Mouse (Mus musculus) ES-E14 (cell line): ENCODE results near the gene Ccdc157. TPM values are rescaled to one million over a fixed set of nuclear protein-coding genes. Genes with fewer than 3 reads are reported as not detected.

Experiments
- DNase-seq: peaks from one replicate; pipeline ENCODE4 v3.0.0-alpha.2; 2013; ENCODE audit warnings: low read depth, low spot score
- H3K27ac ChIP-seq: 2 replicates; pipeline ENCODE4 v1.5.1; 2012; ENCODE audit warnings: low read depth, mild to moderate bottlenecking, low read length, moderate library complexity, mixed read lengths; ENCODE audit not compliant: poor library complexity, insufficient read depth, severe bottlenecking
- H3K36me3 ChIP-seq: 2 replicates; pipeline ENCODE4 v1.6.1; 2012; ENCODE audit warnings: mild to moderate bottlenecking, low read length, moderate library complexity, mixed read lengths; ENCODE audit not compliant: control insufficient read depth, poor library complexity, insufficient read depth, severe bottlenecking
- H3K4me1 ChIP-seq, 2 experiments: fragments of 150-350 bp in 1 of 2; sonication (generic) in 1 of 2; 2 replicates each; pipeline ENCODE4 v1.6.1; 2012; ENCODE audit warnings: low read length in 2 of 2, mild to moderate bottlenecking in 1 of 2, mixed read lengths in 1 of 2; ENCODE audit not compliant: control insufficient read depth in 2 of 2, insufficient read depth in 2 of 2, poor library complexity in 1 of 2
- H3K4me3 ChIP-seq, 2 experiments: fragments of 150-350 bp in 1 of 2; sonication (generic) in 1 of 2; 2 replicates each; pipeline ENCODE4 v1.5.1; 2012; ENCODE audit warnings: low read length in 2 of 2, low read depth in 1 of 2, mild to moderate bottlenecking in 1 of 2, mixed read lengths in 1 of 2; ENCODE audit not compliant: insufficient read depth in 1 of 2, poor library complexity in 1 of 2, severe bottlenecking in 1 of 2
- H3K9ac ChIP-seq: 2 replicates; pipeline ENCODE4 v1.6.1; 2012; ENCODE audit warnings: low read depth, mild to moderate bottlenecking, low read length, mixed read lengths; ENCODE audit not compliant: poor library complexity, insufficient read depth, severe bottlenecking
- H3K9me3 ChIP-seq: fragments of 150-350 bp; sonication (generic); 2 replicates; pipeline ENCODE4 v1.6.1; 2012; ENCODE audit warnings: low read depth, mild to moderate bottlenecking, low read length; ENCODE audit not compliant: control insufficient read depth, insufficient read depth
- CHD2 ChIP-seq: IDR thresholded peaks from 2 replicates; pipeline ENCODE4 v1.6.1; 2014; ENCODE audit warnings: mild to moderate bottlenecking, low read depth, low read length, inconsistent platforms
- HCFC1 ChIP-seq: IDR thresholded peaks from 2 replicates; pipeline ENCODE4 v1.6.1; 2012; ENCODE audit warnings: low read length, inconsistent platforms, borderline replicate concordance; ENCODE audit not compliant: insufficient read depth
- MAFK ChIP-seq: IDR thresholded peaks from 2 replicates; pipeline ENCODE4 v1.6.1; 2014; ENCODE audit warnings: mild to moderate bottlenecking, low read depth, low read length, inconsistent platforms; ENCODE audit not compliant: insufficient read depth
- ZC3H11A ChIP-seq: IDR thresholded peaks from 2 replicates; pipeline ENCODE4 v1.6.1; 2012; ENCODE audit warnings: low read depth, mild to moderate bottlenecking, inconsistent platforms, low read length, borderline replicate concordance
- ZNF384 ChIP-seq: IDR thresholded peaks from 2 replicates; pipeline ENCODE4 v1.6.1; 2012; ENCODE audit warnings: low read depth, low read length, inconsistent platforms
- in situ Hi-C, 2 experiments: fragments of 600-800 bp; cut with MboI; formaldehyde crosslinking; loops; one replicate each; pipeline ENCODE4 v1.15.1; 2025; ENCODE audit warnings: low sequenced_read_pairs in 2 of 2, inconsistent platforms in 1 of 2; ENCODE audit not compliant: unreplicated experiment in 2 of 2
- total RNA-seq: library from RNA; depleted of rRNA; stranded (reverse); fragments of 300-350 nt; gene quantifications from 2 replicates; pipeline ENCODE4 v1.2.3, GENCODE M21; 2012

Ccdc157 gene
- total RNA-seq, 1 experiment = 4.3 TPM

DNA sequence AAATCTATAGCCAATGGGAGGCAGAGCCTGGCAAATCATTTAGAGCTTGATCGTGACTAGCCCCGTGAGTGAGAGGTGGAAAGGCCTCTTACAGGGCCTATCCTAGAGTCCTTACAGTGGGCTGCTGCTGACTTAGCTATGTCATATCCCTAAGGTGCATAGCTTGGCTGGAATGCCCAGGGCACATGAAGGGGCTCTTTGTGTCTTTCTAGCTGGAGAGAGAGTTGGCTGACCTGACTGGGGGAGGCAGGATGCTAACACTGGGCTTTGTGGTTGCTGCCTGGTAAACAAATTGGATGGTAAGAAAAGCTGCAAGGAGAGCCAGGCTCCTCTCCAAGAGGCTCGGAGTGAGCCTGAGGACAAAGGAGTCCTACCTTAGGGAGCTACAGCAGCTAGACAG, 32.7 kb upstream of the Ccdc157 start:
- Histone ChIP-seq H3K4me1 (peaks cover 3 to 5% of the 10 kb centered on the region in 2 experiments; a peak in 2 of 4 replicates), H3K9me3 (no peaks in the 10 kb centered on the region), H3K27ac (no peak overlapping the region), H3K9ac (no peak overlapping the region), H3K4me3 (no peak overlapping the region), H3K36me3 (peaks cover 4% of the 10 kb centered on the region; the same call in 1 of the 2 replicates)
- TF ChIP-seq ZNF384 (no peak), MAFK (no peak), CHD2 (no peak), HCFC1 (no peak), ZC3H11A (no peak)
- in situ Hi-C loops = no loop called here
- DNase-seq = no peak

DNA sequence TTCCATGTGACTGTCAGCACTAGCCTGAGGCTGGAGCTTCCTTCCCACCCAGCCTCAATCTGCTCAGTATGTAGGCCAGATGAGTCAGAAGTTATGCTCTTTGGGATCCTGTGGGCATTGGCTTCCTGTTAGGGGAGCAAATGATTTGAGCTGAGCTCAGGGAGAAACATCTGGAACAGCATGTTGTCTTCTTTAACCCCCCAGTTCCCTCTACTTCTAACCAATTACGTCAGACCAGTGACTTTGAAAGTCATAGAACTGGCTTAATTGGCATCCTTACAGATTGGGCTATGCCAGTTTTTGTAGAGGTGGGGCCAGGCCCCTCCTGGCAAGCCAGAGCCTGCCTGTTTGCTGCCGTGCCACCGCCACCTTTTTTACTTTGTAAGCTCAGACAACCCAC, 30.6 kb upstream of the Ccdc157 start:
- Histone ChIP-seq H3K9me3 (no peaks in the 10 kb centered on the region), H3K4me1 (peaks cover 0 to 4% of the 10 kb centered on the region in 2 experiments; a peak in 1 of 4 replicates), H3K36me3 (peaks cover 4% of the 10 kb centered on the region; the same call in 1 of the 2 replicates), H3K27ac (no peak overlapping the region), H3K9ac (no peak overlapping the region), H3K4me3 (no peak overlapping the region)
- no peak for TF ChIP-seq MAFK
- no peak for TF ChIP-seq HCFC1
- no peak for TF ChIP-seq ZC3H11A
- no peak for TF ChIP-seq ZNF384
- TF ChIP-seq CHD2 = no peak
- DNase-seq = no peak
- in situ Hi-C loops = no loop called here

DNA sequence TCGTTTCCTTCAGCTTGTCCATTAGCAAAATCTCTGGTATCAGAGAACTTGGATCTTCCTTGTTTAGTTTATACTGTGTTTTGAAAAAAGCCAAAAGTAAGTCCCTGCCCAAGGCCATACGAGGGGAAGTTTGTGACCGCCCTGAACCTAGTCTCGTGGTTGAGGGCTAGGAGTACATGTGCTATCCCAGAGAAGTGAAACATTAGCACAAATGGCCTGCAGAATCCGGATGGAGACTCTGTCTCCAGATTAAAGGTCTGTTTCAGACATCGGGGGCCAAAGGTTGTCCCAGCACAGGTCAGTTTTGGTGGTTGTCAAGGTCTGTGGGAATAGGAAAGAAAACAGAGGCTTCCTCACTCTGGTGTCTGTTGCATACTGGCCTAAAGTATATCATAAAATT, 29.1 kb upstream of the Ccdc157 start:
- Histone ChIP-seq H3K9me3 (no peaks in the 10 kb centered on the region), H3K27ac (no peak overlapping the region), H3K36me3 (peaks cover 4% of the 10 kb centered on the region; the same call in 1 of the 2 replicates), H3K4me3 (no peak overlapping the region), H3K4me1 (peaks cover 0 to 4% of the 10 kb centered on the region in 2 experiments; a peak in 1 of 4 replicates), H3K9ac (no peak overlapping the region)
- DNase-seq = no peak
- in situ Hi-C loops = no loop called here
- TF ChIP-seq CHD2 (no peak), MAFK (no peak), ZC3H11A (no peak), ZNF384 (no peak), HCFC1 (no peak)

DNA sequence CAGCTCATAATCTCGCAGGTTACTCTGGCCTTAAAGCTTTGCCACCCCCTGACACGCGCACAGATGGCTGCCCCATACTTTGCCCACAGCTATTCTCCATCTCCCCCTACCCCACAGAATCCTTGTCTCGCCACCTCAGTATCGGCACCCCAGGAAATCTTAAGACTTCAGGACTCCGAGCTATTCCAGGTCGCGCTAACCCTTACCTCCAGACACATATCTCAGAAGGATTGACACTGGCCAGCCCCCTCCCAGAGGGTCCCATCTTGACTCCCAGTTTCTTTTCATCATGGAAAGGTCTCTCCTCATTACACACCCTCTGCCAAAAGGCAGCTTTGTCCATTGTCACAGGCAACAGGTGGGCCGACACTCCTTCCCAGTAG, 27.2 kb upstream of the Ccdc157 start:
- H3K27ac ChIP-seq = no peak overlapping the region
- TF ChIP-seq ZNF384 = no peak
- no peak for TF ChIP-seq HCFC1
- TF ChIP-seq MAFK = no peak
- no peak for TF ChIP-seq ZC3H11A
- TF ChIP-seq CHD2 = no peak
- DNase-seq = no peak

More for the DNA sequence above, 27.2 kb upstream of the Ccdc157 start:
- in situ Hi-C loops = no loop called here
- Histone ChIP-seq H3K4me3 (peak overlapping the region; percentile 88 to 98), H3K4me1 (peaks cover 0 to 4% of the 10 kb centered on the region in 2 experiments; a peak in 1 of 4 replicates), H3K9me3 (no peaks in the 10 kb centered on the region), H3K9ac (peak overlapping the region; percentile 92), H3K36me3 (peaks cover 10% of the 10 kb centered on the region)
